Mouse (Mus musculus): ENCODE data around the gene Zfp383. TPM values are rescaled to one million over a fixed set of nuclear protein-coding genes. Genes with fewer than 3 reads are reported as not detected.
A peak's percentile ranks its signal among the peaks of the same experiment; 100 is the strongest.
"Not testable (repeated sequence)": the region's sequence is repeated elsewhere in the genome, so short reads cannot be mapped to it uniquely, and the experiment has no call there.

Gene Zfp383
- 1 to 10 TPM; 7.5 to 8.2 TPM for total RNA-seq (2021)
- long read RNA-seq, experiment 1, partial matches to known transcripts: 0 of 5 reads
- long read RNA-seq, experiment 1, other reads (novel, unspliced or antisense): 2 of 5 reads
- long read RNA-seq, experiment 2, partial matches to known transcripts: 0 of 3 reads
- long read RNA-seq, experiment 2, other reads (novel, unspliced or antisense): 3 of 3 reads

- intact Hi-C loops (cut with DNase I): loop anchor here (10.0 kb wide), 1 partner anchor 94 kb away; the partner anchor contains the start of gene Zfp790
- DNase-seq (ENCODE audit: low spot score in 2 of 2): peak; percentile 56 to 78
These were observed at the start of gene Zfp383 for GRCm38 (mm10) chr7:29908130-29908950. Gene Zfp383 (plus strand): TSS chr7:29908223.

- intact Hi-C loops (cut with DNase I): loop anchor here (5.0 kb wide), 1 partner anchor 37 kb away; no protein-coding TSS in a partner anchor
- peak; percentile 90 to 91 for DNase-seq (ENCODE audit: low spot score in 2 of 2)
These were observed 48.2 kb upstream of the Zfp383 start, which contains the start of gene Zfp420 for GRCm38 (mm10) chr7:29859532-29860517. Gene Zfp420 (plus strand): TSS chr7:29859979.

GRCm38 (mm10) chr7:29861660-29862059 lies 46.4 kb upstream of the Zfp383 start:
- intact Hi-C loops (cut with DNase I): loop anchor here (5.0 kb wide), 1 partner anchor 36 kb away; no protein-coding TSS in a partner anchor
- no peak for DNase-seq (ENCODE audit: low spot score in 2 of 2)

- DNase-seq (ENCODE audit: low spot score in 2 of 2): no peak
- intact Hi-C loops (cut with DNase I): no loop called here
These were observed 33.8 kb upstream of the Zfp383 start for GRCm38 (mm10) chr7:29874256-29874655.

GRCm38 (mm10) chr7:29877561-29877960 lies 30.5 kb upstream of the Zfp383 start:
- intact Hi-C loops (cut with DNase I): not testable (repeated sequence)

GRCm38 (mm10) chr7:29880056-29880455 lies 28.0 kb upstream of the Zfp383 start:
- intact Hi-C loops (cut with DNase I): no loop called here

More at GRCm38 (mm10) chr7:29877561-29877960, 30.5 kb upstream of the Zfp383 start:
- DNase-seq (ENCODE audit: low spot score in 2 of 2): not testable (repeated sequence)

GRCm38 (mm10) chr7:29880916-29881315 lies 27.1 kb upstream of the Zfp383 start:
- intact Hi-C loops (cut with DNase I): no loop called here
- DNase-seq (ENCODE audit: low spot score in 2 of 2): no peak

More at GRCm38 (mm10) chr7:29880056-29880455, 28.0 kb upstream of the Zfp383 start:
- DNase-seq (ENCODE audit: low spot score in 2 of 2): no peak

- intact Hi-C loops (cut with DNase I): no loop called here
- no peak for DNase-seq (ENCODE audit: low spot score in 2 of 2)
These were observed 17.5 kb upstream of the Zfp383 start for GRCm38 (mm10) chr7:29890501-29890900.

- no peak for DNase-seq (ENCODE audit: low spot score in 2 of 2)
- intact Hi-C loops (cut with DNase I): no loop called here
These were observed 15.3 kb upstream of the Zfp383 start for GRCm38 (mm10) chr7:29892756-29893155.

- DNase-seq (ENCODE audit: low spot score in 2 of 2): no peak
- intact Hi-C loops (cut with DNase I): loop anchor here (5.0 kb wide), 1 partner anchor 36 kb away; no protein-coding TSS in a partner anchor
These were observed 9.7 kb upstream of the Zfp383 start for GRCm38 (mm10) chr7:29898351-29898750.

GRCm38 (mm10) chr7:29904101-29904500 lies 3.9 kb upstream of the Zfp383 start:
- intact Hi-C loops (cut with DNase I): loop anchor here (10.0 kb wide), 1 partner anchor 89 kb away; the partner anchor contains the start of gene Zfp790
- no peak for DNase-seq (ENCODE audit: low spot score in 2 of 2)

GRCm38 (mm10) chr7:29905966-29906681 lies 1.9 kb upstream of the Zfp383 start, which contains the start of gene Zfp27:
Gene Zfp27 (minus strand): TSS chr7:29906572.
- intact Hi-C loops (cut with DNase I): loop anchor here (10.0 kb wide), 1 partner anchor 91 kb away; the partner anchor contains the start of gene Zfp790
- peak; percentile 70 to 77 for DNase-seq (ENCODE audit: low spot score in 2 of 2)

GRCm38 (mm10) chr7:29906682-29907058 lies 1.4 kb upstream of the Zfp383 start:
- no peak for DNase-seq (ENCODE audit: low spot score in 2 of 2)
- intact Hi-C loops (cut with DNase I): loop anchor here (10.0 kb wide), 1 partner anchor 92 kb away; the partner anchor contains the start of gene Zfp790

GRCm38 (mm10) chr7:29907206-29907605 lies 817 bp upstream of the Zfp383 start:
- intact Hi-C loops (cut with DNase I): loop anchor here (10.0 kb wide), 1 partner anchor 92 kb away; the partner anchor contains the start of gene Zfp790

GRCm38 (mm10) chr7:29910252-29910651 lies 2.2 kb downstream of the Zfp383 start:
- intact Hi-C loops (cut with DNase I): no loop called here
- DNase-seq (ENCODE audit: low spot score in 2 of 2): no peak

More at GRCm38 (mm10) chr7:29907206-29907605, 817 bp upstream of the Zfp383 start:
- no peak for DNase-seq (ENCODE audit: low spot score in 2 of 2)

- intact Hi-C loops (cut with DNase I): no loop called here
- no peak for DNase-seq (ENCODE audit: low spot score in 2 of 2)
These were observed 4.1 kb downstream of the Zfp383 start for GRCm38 (mm10) chr7:29912172-29912571.

GRCm38 (mm10) chr7:29917371-29918061 lies 9.5 kb downstream of the Zfp383 start:
- intact Hi-C loops (cut with DNase I): no loop called here
- no peak for DNase-seq (ENCODE audit: low spot score in 2 of 2)

- no peak for DNase-seq (ENCODE audit: low spot score in 2 of 2)
- intact Hi-C loops (cut with DNase I): no loop called here
These were observed 10.0 kb downstream of the Zfp383 start for GRCm38 (mm10) chr7:29918062-29918453.
